Mouse (Mus musculus) ES-E14 (cell line): Measurements from ENCODE around the gene Pou3f3.

Experiments used
- MAFK ChIP-seq: IDR thresholded peaks from 2 replicates; pipeline ENCODE4 v1.6.1; 2014; ENCODE audit warnings: mild to moderate bottlenecking, low read depth, low read length, inconsistent platforms; ENCODE audit not compliant: insufficient read depth
- ZNF384 ChIP-seq: IDR thresholded peaks from 2 replicates; pipeline ENCODE4 v1.6.1; 2012; ENCODE audit warnings: low read depth, low read length, inconsistent platforms

DNA sequence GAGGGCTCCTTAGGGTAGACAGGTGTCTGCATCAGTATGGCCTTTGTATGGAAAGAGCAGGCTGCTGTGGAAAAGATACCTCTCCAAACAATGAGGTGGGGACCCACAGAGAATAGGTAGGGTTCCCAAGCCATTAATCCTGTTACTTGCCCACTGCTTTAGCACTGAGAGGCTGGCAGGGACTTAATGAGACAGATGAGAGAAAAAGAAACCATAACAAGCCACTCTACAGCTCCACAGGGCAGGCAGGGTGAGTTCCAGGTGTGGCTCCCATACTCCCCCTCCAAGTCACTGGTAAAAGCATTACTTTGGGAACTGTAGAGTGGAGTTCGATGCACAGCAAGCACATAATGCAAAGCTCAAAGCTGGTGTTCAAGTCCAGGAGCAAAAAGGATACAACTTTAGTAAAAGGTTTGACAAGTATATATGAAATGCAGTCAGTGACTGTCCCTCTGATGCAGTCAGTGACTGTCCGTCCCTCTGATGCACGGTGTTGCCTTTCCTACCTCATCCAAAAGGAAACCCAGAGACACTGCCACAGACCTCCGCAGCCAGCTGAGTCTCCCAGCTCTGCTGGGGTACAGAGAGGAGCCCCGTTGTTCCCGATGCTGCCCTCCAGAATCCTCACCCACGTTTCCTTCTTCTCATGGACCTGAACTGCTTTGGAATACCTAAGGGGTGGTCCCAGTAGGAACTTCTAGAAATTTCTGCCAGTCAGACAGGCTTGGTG, 14.0 kb downstream of the Pou3f3 start:
- TF ChIP-seq ZNF384, result no peak
- TF ChIP-seq MAFK, result no peak
